Mouse (Mus musculus) kidney, postnatal 0 days (tissue): ENCODE results near the gene Mogat2. TPM values are rescaled to one million over a fixed set of nuclear protein-coding genes. Genes with fewer than 3 reads are reported as not detected.

Source experiments
- ATAC-seq: fragments of 200-750 bp; cut with Nextera tagmentation; replicated peaks from 2 replicates; pipeline ENCODE4 v1.8.0; 2017; ENCODE audit warnings: low read depth, moderate number of reproducible peaks, moderate TSS enrichment, moderate library complexity; ENCODE audit not compliant: low FRiP score
- DNase-seq: peaks from one replicate; pipeline ENCODE4 v3.0.0-alpha.2; 2016; ENCODE audit warnings: low spot score
- H3K27ac ChIP-seq: fragments of 300-500 bp; sonication (generic); 2 replicates; pipeline ENCODE4 v1.5.1; 2014; ENCODE audit warnings: mild to moderate bottlenecking
- H3K27me3 ChIP-seq: fragments of 300-500 bp; sonication (generic); 2 replicates; pipeline ENCODE4 v1.6.1; 2014; ENCODE audit warnings: low read length, mixed read lengths; ENCODE audit not compliant: insufficient read depth
- H3K36me3 ChIP-seq: fragments of 300-500 bp; sonication (generic); 2 replicates; pipeline ENCODE4 v1.6.1; 2014; ENCODE audit warnings: low read length, mixed read lengths; ENCODE audit not compliant: insufficient read depth
- H3K4me1 ChIP-seq: fragments of 300-500 bp; sonication (generic); replicated peaks from 2 replicates; pipeline ENCODE4 v1.6.1; 2014; ENCODE audit warnings: antibody characterized with exemption, low read length, mixed read lengths; ENCODE audit not compliant: insufficient read depth
- H3K4me2 ChIP-seq: fragments of 300-500 bp; sonication (generic); 2 replicates; pipeline ENCODE4 v1.6.1; 2014; ENCODE audit warnings: mild to moderate bottlenecking, low read length, moderate library complexity, mixed read lengths
- H3K4me3 ChIP-seq: fragments of 300-500 bp; sonication (generic); replicated peaks from 2 replicates; pipeline ENCODE4 v1.5.1; 2014; ENCODE audit warnings: low read depth, low read length
- H3K9ac ChIP-seq: fragments of 300-500 bp; sonication (generic); 2 replicates; pipeline ENCODE4 v1.6.1; 2014; ENCODE audit warnings: low read depth, low read length
- H3K9me3 ChIP-seq: fragments of 300-500 bp; sonication (generic); replicated peaks from 2 replicates; pipeline ENCODE4 v1.6.1; 2016; ENCODE audit warnings: low read length, inconsistent platforms, mixed read lengths
- CTCF ChIP-seq: IDR thresholded peaks from 2 replicates; pipeline ENCODE4 v1.5.1; 2016; ENCODE audit warnings: antibody characterized with exemption, low read depth, mild to moderate bottlenecking, moderate library complexity
- WGBS: fragments of 180-500 bp; shearing (Covaris S2); extraction: QIAGEN DNeasy Blood & Tissue Kit; methylation state at CpG from one replicate; pipeline ENCODE4 v1.1.7; 2014; 5-methylcytosine and 5-hydroxymethylcytosine counted together
- polyA plus RNA-seq: library from polyadenylated mRNA; unstranded; fragments of >200 nt; fragmentation: Nextera tagmentation; extraction: Ambion mirVana; gene quantifications from 2 replicates; pipeline ENCODE4 v1.2.1, GENCODE M21; 2015

The Mogat2 gene
- polyA plus RNA-seq, 1 experiment from 2014 or later: 18.3 TPM

GRCm38 (mm10) chr7:99191411-99191810 is 47.0 kb downstream of the Mogat2 start:
- Histone ChIP-seq H3K4me3 (no peak overlapping the region), H3K9me3 (no peaks in the 10 kb centered on the region), H3K27me3 (no peaks in the 10 kb centered on the region), H3K4me1 (no peaks in the 10 kb centered on the region), H3K27ac (no peak overlapping the region), H3K36me3 (no peaks in the 10 kb centered on the region), H3K4me2 (no peak overlapping the region), H3K9ac (no peak overlapping the region)
- ATAC-seq (no peak), DNase-seq (no peak)
- no peak for TF ChIP-seq CTCF

DNA sequence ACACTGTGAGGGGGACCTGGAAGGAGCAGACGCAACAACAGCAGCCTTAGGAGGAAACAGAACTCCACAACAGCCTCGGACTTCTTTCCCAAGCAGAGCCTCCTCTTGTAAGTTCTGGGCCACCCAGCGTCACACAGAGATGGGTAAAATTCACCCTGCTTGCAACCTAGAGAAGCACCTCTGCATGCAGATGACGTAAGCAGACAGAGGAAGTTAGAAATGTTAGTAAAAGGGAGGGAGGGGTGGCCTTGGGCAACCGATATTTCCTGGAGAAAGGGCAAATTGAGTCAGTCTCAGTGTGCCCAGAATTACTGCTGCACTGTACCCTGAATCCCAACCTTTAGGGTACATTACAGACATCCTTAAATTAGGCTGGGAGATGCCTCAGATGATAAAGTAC is 48.5 kb downstream of the Mogat2 start:
- no peak for ATAC-seq
- no peak for TF ChIP-seq CTCF
- Histone ChIP-seq H3K4me1 (no peaks in the 10 kb centered on the region), H3K4me3 (no peak overlapping the region), H3K27ac (no peak overlapping the region), H3K9me3 (no peaks in the 10 kb centered on the region), H3K4me2 (no peak overlapping the region), H3K9ac (no peak overlapping the region), H3K27me3 (no peaks in the 10 kb centered on the region), H3K36me3 (no peaks in the 10 kb centered on the region)
- DNase-seq: no peak
- 79% methylated on average over 5 of the region's 5 CpGs for WGBS

- WGBS: 80% methylated on average over 6 of the region's 6 CpGs
Observed at GRCm38 (mm10) chr7:99188630-99189029, 49.8 kb downstream of the Mogat2 start.

DNA sequence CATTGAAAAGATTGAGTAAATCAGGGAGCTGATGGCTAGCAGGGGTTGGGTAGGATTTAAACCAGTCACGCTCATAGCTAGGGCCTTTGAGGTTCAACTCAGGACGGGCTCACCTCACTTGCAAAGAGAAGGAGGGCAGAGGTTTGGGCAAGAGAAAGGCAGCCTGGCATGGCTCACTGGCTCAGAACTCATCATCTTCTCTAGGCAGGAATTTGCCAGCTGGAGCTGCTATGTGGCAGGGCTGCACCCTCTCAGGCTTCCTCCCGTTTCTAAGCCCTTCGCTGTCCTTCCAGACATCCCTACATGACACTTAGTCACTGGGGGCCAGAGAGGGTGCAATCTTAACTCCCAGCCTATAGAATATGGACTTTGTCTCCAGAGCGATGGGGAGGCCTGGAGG is 51.0 kb downstream of the Mogat2 start:
- Histone ChIP-seq H3K4me1 (no peaks in the 10 kb centered on the region), H3K4me3 (no peak overlapping the region), H3K9ac (no peak overlapping the region), H3K27me3 (no peaks in the 10 kb centered on the region), H3K36me3 (no peaks in the 10 kb centered on the region), H3K9me3 (no peaks in the 10 kb centered on the region), H3K4me2 (no peak overlapping the region), H3K27ac (no peak overlapping the region)
- ATAC-seq: no peak
- TF ChIP-seq CTCF: no peak
- no peak for DNase-seq
- WGBS: 74% methylated on average over 5 of the region's 5 CpGs

More at GRCm38 (mm10) chr7:99188630-99189029, 49.8 kb downstream of the Mogat2 start:
- Histone ChIP-seq H3K9me3 (no peaks in the 10 kb centered on the region), H3K27ac (no peak overlapping the region), H3K36me3 (no peaks in the 10 kb centered on the region), H3K4me1 (no peaks in the 10 kb centered on the region), H3K9ac (no peak overlapping the region), H3K4me3 (no peak overlapping the region), H3K27me3 (no peaks in the 10 kb centered on the region), H3K4me2 (no peak overlapping the region)
- no peak for ATAC-seq
- DNase-seq: no peak
- no peak for TF ChIP-seq CTCF

DNA sequence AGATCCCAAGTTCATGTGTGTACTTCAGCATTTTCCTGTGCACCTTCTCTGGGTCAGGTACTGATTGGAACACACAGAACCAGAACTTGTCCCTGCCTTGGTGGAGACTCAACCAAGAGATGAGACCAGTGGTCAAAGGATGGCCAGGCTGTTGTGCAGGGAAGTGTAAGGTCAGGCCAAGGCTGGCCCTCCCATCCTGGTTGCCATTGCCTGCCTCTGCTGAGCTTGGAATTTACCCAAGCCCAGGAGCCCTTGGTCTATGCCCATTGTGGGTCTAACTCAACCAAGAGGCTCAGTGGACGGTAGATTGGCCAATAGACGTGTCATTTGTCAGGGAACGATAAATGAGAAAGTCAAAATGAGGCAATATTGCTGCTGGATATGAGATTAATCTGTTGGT is 53.0 kb downstream of the Mogat2 start:
- Histone ChIP-seq H3K9ac (no peak overlapping the region), H3K4me3 (no peak overlapping the region), H3K9me3 (no peaks in the 10 kb centered on the region), H3K4me2 (no peak overlapping the region), H3K27me3 (no peaks in the 10 kb centered on the region), H3K4me1 (peaks cover 6% of the 10 kb centered on the region; the same call in 1 of the 2 replicates), H3K36me3 (no peaks in the 10 kb centered on the region), H3K27ac (no peak overlapping the region)
- DNase-seq: no peak
- WGBS: 92% methylated on average over 3 of the region's 3 CpGs
- no peak for TF ChIP-seq CTCF
- no peak for ATAC-seq

GRCm38 (mm10) chr7:99183751-99184150 is 54.7 kb downstream of the Mogat2 start:
- H3K9ac ChIP-seq: no peak overlapping the region
- H3K4me3 ChIP-seq: no peak overlapping the region
- H3K36me3 ChIP-seq: no peaks in the 10 kb centered on the region
- ATAC-seq (no peak), DNase-seq (no peak)
- TF ChIP-seq CTCF: no peak
- 74% methylated on average over 6 of the region's 6 CpGs for WGBS
- peaks cover 6% of the 10 kb centered on the region; the same call in 1 of the 2 replicates for H3K4me1 ChIP-seq
- no peak overlapping the region for H3K4me2 ChIP-seq
- no peak overlapping the region for H3K27ac ChIP-seq
- no peaks in the 10 kb centered on the region for H3K9me3 ChIP-seq
- H3K27me3 ChIP-seq: no peaks in the 10 kb centered on the region
